Mouse (Mus musculus): Measurements from ENCODE around the gene Gm10197.
A peak's percentile ranks its signal among the peaks of the same experiment; 100 is the strongest.

Gene Gm10197

DNA sequence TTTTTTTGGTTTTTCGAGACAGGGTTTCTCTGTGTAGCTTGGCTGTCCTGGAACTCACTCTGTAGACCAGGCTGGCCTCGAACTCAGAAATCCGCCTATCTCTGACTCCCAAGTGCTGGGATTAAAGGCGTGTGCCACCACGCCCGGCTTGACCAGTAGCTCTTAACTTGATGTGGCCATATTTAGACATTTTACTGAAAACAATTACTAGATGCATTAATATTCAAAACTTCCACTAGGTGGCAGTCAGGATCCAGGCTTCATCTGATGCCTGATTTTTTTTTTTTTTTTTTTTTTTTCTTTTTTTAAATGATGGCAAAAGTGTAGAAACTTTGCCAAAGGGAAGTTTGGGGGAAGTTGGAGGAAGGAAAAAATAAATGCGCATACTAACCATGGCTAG is 23.0 kb upstream of the Gm10197 start:
- DNase-seq (ENCODE audit: low read depth, low spot score) = peak; percentile 72

DNA sequence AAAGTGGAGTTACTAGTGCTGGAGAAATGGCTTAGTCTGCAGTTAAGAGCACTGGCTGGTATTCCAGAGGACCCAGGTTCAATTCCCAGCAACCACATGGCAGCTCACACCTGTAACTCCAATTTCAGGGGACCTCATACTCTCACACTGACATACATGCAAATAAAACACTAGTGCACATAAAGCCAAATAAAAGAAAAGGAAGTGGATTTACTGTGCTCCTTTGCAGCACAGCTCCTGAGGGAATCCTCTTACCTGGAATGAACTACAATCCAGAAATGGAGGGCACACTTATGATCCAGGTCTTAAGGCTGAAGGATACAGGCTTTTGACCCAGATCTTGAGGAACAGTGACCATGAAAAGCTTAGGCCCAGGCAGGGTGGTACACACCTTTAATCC is 22.1 kb upstream of the Gm10197 start:
- no peak for DNase-seq (ENCODE audit: low read depth, low spot score)

DNA sequence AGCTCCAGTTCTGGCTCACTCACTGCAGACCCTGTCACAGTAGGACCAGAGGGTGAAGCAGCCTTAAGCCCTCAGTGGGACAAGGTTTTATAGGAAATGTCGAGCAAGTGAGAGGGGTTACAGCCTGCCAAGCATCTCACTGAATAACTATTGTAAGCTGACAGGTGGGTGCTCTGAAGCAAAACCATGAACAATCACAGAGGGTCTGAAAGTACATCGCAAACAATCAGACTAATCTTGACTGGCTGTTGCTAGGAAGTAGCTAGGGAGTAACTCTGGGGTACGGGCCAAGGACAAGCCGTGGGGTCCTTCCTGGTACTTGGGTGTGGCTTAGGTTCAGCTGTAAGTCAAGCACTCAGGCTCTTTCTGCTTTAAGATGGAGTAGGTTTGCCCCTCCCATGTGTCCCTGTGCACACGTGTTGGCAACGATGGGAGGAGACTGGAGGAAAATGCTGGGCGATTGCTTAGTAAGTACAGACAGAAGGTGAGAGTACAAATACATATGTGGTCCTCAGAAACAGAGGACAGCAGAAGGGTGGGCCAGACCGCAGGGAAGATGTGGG is 21.3 kb upstream of the Gm10197 start:
- peak; percentile 76 for DNase-seq (ENCODE audit: low read depth, low spot score)

DNA sequence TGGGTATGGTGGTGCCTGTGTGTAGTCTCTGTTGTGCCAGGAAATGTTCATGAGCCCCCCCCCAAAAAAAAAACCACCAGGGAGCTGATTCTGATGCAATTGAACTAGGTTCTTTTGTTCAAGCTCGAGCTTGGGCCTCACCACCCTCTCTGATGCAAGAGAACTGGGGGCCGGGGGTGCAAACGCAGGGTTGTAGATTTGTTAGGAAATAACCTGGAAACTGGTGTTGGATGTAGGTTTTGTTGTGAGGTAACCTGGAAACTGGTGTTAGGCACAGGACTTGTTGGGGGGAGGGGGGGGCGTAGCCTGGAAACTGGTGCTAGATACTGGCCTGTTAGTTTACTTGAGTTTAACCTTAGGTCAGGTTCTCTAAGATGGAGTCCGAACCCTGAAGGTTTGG is 20.2 kb upstream of the Gm10197 start:
- no peak for DNase-seq (ENCODE audit: low read depth, low spot score)

DNA sequence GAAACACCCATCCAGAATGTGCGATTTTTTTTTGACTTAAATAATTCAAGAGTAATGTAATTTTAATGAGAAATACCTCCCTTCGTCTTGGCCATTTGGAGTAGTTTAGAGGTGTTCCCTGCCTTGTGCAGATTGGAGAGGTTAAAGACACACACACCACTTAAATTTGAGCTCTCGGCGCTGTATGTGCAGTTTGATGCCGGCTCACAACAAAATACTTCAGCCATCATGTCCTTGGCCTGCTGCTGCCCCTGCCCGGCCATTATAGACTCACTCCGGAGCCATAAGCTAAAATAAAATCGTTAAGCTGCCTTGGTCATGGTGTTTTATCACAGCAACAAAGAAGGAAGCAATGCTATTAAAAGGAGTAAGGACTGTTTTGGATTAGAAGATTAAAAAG is 19.8 kb upstream of the Gm10197 start:
- DNase-seq (ENCODE audit: low read depth, low spot score) = no peak

DNA sequence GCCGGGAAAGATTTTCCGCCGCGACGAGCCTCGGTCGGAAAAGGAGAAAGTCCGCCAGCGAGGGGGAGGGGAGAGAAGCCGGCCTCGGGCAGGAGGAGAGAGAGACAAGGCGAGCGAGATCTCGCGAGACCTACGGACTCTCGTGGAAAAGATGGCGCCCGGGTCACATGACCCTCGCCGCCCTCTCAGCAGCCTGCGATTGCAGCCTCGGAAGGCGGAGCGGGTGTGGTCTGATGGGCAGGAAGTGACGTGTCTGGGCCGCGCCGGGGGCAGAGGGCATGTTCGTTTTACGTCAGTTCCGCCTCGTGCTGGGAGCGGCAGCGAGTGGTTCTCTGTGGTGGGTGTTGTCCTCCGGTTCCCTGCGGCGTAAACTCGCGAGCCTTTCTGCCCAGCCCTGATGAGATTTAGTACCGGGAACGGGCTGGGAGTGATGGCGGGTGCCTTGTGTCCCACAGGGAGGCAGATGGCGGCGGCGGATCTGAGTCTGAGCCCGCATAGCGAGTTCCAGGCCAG is 19.0 kb upstream of the Gm10197 start, which contains the start of gene Smndc1:
TSS of gene Smndc1 (minus strand) at position 84 of the 513 bp plus-strand sequence.
- DNase-seq (ENCODE audit: low read depth, low spot score) = peak; percentile 100

DNA sequence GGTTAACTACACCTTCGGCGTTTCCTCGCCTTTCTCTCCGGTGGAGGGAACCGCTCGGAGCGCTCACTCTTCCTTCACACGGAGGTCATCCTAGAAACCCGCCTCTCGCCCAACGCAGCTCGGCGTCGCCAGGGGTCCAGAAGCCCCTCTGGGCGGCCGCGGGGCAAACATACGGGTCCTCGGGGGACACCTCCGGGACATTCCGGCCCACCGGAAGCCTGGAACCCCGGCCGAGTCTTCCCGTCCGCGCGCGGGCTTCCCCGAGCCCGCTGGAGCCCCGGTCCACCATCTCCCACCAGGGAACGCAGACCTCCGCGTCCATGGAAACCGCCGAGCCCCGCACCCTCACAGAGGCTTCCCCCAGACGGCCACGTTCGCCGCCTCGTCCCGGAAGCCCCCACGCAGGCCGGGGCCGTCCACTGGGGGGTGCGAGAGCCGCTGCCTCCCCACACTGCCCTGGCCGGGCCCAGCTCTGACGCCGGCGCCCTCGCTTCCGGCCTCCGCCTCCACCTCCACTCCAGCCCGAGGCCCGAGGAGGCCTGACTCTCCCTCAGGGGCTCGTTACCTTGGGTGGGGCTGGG is 18.4 kb upstream of the Gm10197 start:
- no peak for DNase-seq (ENCODE audit: low read depth, low spot score)

DNA sequence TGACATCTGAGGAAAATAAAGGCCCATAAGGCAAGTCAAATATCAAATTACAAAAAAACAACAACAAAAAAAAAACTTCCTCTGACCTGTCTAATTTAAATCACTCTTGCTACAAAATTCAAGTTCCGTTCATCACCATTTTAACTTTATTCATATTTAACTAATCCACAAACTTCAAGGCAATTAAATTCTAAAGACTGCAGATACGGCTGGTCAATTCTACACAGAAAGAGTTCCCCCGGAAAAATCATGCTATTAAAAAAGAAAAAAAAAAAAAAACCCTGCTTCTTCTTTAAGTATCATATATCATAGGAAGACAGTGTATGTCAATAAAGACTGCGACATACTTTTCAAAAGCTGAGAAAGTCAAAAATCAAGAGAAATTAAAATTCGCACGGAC is 17.9 kb upstream of the Gm10197 start:
- DNase-seq (ENCODE audit: low read depth, low spot score) = no peak

DNA sequence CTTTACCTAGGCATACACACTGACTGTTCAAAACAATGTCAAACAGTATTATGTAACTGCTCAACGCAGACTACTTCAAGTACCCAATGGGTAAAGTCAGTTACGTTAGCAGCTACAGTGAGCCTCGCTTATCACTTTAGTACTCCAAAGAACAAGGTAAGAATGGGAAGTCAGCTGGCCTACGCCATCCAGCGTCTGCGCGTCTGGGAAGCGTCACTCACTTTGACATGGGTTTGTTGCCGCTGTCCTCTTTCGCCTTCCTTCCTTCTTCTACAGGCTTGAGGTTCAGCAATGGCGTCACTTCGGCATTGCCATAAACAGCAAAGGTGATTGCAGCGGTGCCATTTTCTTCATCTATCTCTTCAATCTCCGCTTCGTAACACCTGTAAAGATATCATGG is 11.8 kb upstream of the Gm10197 start:
- DNase-seq (ENCODE audit: low read depth, low spot score) = no peak

DNA sequence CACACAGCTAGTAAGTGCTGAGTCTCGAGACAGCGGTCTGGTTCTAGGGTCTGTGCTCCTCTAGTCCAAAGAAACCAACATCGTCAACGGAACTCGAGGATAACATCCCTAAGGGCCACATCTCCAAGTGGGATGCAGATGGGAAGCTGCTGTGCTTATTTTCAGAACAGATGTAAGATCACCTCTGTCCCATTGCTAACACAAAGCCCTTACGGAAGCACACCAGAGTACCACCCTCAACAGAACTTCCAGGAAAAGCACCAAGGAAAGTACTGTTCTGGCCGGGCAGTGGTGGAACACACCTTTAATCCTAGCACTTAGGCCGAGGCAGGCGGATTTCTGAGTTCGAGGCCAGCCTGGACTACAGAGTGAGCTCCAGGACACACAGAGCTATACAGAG is 6.9 kb upstream of the Gm10197 start:
- DNase-seq (ENCODE audit: low read depth, low spot score) = no peak

DNA sequence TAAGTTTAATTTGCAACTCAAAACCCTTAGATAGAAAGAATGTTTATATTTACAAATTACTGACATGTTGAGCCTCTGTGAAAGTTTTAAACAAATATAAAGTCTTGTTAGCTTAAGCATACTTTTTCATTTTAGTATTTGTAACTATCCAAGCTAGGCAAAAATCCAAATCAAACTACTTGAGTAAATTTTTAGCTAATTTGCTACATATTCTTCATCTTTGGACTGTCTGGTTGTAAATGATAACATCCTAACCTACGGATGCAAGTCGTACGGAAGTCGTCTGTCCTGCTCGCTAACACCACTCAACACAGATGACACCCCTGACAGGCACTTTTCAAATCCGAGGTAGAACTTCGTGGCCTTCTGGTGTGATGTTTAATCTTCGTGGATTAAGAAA is 6.1 kb upstream of the Gm10197 start:
- DNase-seq (ENCODE audit: low read depth, low spot score) = no peak

DNA sequence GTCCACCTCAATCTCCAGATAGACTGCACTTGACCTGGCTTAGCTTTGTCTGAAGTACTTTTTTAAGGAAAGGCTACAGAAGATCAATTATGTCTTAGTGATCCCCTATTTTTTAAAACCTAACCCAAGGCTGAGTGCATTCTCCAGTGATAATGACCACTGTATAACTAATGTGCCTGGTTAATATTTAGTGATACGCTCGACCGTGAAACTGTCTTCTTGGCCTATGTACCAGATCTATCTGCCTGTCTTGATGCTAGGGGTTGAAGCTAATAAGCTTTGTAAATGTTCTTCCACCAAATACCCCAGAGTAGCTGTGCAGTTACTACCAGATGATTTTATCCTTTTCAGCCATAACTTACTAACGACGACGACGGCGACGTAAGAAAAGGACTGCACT is 4.2 kb upstream of the Gm10197 start:
- no peak for DNase-seq (ENCODE audit: low read depth, low spot score)

DNA sequence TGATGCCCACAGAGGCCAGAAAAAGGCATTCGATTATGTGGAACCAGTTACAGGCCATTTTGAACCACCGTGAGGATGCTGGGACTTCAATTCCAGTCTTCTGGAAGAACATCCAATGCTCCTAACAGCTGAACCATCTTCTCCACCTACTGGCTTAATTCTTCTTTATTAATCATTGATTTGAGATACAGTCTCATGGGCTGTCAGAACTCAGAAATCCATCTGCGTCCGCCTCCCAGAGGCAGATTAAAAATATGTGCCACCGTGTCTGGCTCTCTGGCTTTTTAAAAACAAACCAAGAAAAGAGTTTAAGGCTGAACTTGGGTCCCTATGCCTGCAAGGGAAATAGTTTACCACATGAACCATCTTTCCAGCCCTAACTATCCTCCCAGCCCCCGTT is 3.7 kb upstream of the Gm10197 start:
- no peak for DNase-seq (ENCODE audit: low read depth, low spot score)

DNA sequence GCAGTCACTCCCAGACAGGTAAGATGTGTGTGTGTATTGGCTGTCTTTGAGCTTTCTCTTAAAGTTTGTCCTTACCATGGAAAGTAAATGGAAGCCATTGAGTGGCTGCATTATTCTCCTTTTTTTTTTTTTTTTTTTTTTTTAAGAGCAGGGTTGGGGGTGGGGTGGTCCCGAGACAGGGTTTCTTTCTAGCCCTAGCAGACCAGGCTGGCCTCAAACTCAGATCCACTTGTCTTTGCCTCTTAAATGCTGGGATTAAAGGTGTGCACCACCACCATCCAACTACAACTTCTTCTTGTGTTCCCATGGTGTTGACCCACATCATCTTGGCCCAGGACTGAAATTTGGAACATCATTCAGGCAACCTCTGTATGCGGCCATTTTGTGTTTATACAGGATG is 2.0 kb upstream of the Gm10197 start:
- DNase-seq (ENCODE audit: low read depth, low spot score) = no peak

DNA sequence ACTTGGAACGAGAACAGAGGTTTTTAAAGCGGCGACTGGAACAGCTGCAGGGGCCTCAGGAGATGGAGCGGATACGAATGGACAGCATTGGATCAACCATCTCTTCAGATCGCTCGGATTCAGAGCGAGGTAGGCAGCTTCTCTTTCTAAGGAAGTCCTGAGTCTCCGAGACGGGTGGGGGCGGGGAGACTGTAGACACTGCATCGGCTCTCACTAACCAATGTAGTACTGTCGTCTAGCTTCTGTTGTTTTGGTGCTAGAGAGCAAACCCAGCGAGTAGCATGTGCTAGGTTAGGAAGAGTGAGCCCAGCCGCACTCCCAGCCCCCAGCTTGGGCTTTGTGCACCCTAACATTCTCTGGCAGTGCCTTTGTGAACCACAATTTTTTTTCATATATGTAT is 1.3 kb downstream of the Gm10197 start:
- peak; percentile 71 for DNase-seq (ENCODE audit: low read depth, low spot score)

DNA sequence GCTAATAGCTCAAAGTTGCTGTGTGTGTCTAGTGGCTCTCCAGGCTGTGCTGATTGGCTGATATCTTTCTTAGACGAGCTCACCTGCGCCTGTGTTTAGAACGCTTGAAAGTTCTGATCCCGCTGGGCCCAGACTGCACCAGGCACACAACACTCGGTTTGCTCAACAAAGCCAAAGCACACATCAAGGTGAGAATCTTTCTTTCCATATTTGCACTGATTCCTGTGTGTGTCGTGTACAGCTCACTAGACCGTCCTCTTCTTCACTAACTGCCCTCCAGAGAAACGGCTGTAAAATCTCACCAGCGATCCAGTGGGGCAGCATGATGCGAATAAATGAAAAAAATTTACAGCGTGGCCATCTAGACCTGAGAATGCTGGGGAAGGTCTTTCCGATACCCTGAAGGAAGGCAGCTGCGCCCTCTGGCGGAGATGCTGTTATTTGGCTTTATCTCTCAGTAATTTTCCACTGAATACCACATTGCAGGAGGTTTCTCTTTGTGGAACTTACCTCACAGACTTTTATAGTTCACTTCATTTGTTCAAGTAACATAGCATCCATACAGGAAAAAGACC is 2.0 kb downstream of the Gm10197 start:
- peak; percentile 90 for DNase-seq (ENCODE audit: low read depth, low spot score)

DNA sequence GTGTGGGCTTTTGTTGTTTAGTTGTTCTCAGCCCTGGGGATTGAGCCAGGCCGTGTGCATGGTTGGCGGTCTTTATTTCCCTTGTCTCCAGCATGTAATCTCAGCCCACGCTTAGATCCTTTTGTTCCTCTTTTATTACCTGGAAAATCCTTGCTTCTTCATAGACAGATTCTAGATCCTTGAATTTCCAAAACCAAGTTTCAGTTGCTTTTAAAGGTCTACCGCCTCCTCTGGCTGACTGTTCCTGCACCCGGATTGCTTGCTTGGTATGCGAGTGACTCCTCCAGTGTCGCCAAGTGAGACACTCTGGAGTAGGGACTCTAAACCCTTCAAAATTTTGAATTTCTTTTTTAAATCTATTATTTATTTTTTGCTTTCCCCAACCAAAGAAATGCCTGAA is 4.7 kb downstream of the Gm10197 start:
- DNase-seq (ENCODE audit: low read depth, low spot score) = no peak

DNA sequence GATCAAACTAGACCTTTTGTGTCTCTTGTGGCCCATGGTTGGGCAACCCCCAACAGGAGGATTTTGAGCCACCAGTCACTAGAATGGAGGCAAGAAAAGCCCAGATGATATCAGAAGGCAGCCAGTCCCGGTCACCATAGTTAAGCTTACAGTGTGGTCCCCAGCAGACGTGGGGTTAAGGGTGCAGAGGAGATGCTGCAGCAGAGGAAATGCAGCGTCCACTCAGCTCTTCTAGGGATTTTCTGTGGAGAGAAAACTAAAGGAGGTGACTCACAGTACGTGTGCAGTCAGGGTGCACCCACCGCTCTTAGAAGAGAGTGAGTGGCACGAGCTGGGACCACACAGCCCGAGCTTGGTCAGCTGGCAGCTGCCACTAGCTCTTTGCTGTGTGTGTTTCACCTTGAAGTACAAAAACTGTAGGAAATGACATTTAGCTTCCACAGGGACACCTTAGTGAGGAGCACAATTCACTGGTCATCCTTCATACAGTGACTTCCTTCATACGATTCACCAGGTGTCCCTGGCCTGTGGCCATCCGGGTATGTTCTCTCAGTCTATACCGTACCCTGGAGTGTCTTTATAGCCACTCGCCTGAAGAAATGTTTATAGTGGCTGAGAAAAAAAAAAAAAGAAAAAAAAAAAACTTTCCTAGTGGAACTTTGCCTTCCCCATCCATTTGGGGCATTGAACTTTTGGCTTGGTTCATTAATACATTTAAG is 5.3 kb downstream of the Gm10197 start:
- no peak for DNase-seq (ENCODE audit: low read depth, low spot score)

DNA sequence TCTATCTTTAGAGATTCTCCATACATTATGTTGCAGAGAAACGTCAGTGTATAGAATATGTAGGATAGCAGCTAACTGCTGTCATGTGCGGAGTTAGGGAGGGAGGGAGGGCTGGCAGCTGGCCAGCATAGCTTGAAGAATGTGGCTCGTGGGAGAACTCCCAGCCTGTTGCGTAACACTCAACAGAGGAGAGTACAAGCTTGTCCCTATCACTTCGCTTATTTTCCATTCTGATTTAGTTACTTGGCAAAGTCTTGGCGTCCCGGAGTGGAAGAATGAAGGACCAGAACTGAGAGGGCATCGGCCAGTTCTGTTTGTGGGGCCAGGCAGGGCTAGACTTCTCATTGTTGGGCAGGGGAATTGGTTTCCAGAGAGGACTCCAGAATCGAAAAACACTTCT is 6.6 kb downstream of the Gm10197 start:
- DNase-seq (ENCODE audit: low read depth, low spot score) = no peak

DNA sequence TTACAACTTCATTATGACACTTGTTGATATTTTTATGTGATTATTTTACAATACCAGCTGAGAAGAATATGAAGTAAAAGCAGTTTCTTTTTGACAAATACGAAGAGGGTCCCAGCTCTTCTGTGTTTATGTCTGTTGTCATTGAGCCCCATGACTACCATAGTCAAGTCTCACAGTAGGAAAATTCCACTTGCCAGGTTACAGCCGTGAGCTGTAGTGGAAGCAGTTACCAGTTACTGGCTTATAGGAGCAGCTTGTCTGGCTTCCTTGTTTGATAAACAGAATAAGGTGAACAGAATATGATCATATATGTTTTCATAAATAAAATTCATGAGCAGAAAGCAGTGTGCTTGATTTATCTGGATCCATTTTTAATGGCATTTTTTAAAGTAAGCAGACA is 7.0 kb downstream of the Gm10197 start:
- no peak for DNase-seq (ENCODE audit: low read depth, low spot score)

DNA sequence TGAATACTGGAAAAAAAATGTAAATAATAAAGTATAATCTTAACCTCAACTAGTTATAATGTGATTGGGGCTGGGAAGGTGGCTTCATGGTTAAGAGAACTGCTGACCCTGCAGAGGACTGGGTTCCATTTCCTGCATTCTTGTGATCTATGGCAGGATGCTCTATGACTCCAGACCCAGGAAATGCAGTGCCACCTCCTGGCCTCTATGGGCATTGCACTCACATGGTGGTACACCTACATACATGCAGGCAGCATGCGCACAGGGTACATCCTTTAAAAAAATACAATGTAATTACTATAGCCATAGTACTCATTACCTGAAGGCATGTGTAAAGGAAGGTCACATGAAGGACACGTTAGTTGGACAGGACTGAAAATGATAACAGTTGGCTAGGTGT is 8.6 kb downstream of the Gm10197 start:
- peak; percentile 85 for DNase-seq (ENCODE audit: low read depth, low spot score)

DNA sequence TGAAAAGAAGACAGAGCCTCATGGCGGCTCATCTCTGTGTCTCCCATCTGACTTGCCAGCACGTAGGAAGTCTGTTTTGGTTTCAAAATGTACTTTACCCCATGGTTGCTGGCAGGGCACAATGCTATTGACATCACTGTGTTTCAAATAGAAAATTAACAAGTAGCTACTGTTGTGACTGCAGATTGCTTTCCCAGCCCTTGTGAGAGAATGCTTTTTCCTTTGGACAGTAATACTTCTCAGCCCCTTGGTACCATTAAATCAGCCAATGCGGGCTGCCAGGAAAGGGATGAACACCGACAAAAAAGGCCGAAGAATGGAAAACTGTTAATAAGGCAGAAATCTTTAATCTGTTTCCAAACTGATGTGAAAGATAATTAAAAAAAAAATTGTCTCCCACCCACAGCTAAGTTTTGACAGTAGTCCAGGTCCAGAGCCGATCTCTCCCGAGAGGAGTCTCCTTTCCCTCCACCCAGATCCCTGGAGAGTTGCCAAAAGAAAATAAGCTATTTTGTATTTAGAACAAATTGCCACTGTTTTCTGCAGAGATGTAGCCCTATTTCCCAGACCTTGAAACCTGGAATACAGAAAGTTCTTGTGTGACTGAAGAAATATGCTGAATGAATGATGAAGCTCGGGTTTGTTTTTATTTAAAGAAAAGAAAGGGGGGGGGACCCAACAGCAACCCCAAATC is 11.2 kb downstream of the Gm10197 start:
- DNase-seq (ENCODE audit: low read depth, low spot score) = no peak

Measured in ZHBTc4 (cell line).